Mouse (Mus musculus) spleen, embryonic (tissue): Measurements from ENCODE around the gene Mcm2.

Experiments
- CTCF ChIA-PET: fragments of 350-600 bp; sonication (Branson Sonifier 250); formaldehyde crosslinking; loops from one replicate; lab custom pipeline; 2022; lab: Charles Lee

The Mcm2 gene

DNA sequence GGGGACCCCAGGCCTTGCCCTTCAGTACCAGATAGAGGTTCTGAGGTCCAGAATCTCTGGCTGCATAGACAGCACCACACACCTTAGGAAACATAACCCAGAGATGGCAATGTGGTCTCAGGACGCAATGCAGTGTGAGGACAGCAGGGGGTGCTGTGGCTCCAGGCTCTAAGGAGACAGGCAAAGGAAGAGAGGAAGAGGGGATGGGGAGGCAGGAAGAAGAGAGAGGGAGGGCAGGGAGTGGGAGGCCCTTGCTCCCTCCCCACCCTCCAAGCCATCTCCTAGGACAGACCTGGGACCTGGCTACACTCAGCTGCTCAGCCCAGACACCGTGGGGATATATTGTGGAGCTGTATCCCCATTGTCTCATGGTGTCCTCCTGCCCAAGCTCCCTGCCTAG, 29.0 kb upstream of the Mcm2 start:
- CTCF ChIA-PET = interaction anchor here (0.5 to 1.4 kb wide), 3 partner anchors 16 to 625 kb away, joined by 3 to 5 read pairs (median 3); no protein-coding TSS in a partner anchor

DNA sequence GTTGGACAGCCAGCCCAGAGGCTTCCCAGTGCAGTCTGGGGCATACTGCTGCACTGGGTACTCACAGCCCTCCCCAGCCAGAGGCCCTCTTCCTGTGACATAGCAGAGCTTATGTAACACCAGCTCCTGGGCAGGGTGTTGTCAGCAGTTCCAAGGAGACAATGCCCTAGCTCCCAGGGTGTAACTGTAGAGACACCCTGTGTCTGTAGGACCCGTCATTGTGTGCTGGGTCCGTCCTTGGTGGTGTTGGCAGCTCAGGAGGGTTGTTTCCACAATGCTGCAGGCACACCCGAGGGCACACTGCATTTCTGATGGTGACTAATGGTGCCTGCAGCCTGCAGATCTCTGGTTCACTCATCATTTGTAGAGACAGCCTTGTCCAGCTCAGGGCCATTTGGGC, 28.3 kb upstream of the Mcm2 start:
- CTCF ChIA-PET = interaction anchor here (1.0 to 1.4 kb wide), 2 partner anchors 173 to 625 kb away, joined by 3 read pairs; no protein-coding TSS in a partner anchor

DNA sequence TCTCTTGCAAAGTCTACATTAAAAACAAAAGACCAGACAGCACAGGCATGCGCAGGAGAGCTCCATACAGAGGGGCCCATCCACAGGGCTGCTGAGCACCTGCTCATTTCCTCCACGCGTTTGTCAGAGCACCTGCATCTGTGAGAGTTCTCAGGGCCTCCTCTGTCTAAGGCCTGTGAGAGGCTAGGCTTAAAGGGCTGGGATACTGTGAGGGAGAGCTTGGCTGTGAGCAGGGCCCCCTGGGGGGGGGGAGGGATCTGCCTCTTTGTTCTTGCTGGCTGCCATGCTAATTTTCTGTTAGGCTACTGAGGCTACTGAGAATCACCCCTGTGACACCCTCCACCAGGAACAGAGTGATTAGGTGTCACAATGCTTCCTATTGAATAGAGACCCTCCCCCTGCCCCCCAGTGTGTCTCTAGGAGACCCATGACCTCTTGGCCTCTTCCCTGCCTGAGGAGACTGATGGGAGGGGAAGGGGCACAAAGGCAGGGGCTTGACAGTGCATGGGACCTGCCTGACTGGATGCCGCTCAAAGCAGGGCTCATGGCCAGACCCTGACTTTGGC, 27.1 kb upstream of the Mcm2 start:
- CTCF ChIA-PET = no interaction called here

DNA sequence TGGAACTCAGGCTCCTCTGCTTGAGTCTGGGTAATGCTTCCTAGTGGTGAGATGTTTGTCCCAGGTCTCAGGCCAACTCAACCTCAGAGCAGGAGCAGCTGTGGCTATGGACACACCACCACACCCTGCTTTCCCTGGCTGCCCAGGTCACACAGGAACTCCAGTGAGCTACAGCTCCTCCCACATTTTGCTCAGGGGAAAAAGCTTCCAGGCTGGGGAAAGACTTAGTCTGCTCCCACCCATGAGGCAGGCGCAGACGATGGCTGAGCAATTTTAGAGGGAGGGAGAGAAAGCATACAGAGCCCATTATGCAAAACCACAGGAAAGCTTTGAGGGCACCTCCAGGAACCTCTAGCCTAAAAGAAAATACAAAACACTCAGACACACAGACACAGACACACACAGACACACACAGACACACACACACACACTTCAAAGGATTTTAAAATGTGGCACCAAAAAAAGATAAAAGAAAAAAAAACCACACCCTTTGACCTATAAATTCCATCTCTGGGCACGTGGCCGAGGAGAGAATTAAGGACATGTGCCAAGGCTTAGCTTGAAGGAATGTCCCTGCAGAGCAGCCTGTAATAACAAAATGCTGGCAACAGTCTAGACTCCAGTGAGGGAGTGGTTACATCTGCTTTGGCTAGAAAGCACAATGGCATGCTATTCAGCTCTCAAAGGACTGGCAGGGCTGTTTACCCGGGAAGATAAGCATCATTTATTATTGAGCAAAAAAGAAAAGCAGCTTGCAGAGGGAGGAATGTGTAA, 26.1 kb upstream of the Mcm2 start:
- CTCF ChIA-PET = no interaction called here

DNA sequence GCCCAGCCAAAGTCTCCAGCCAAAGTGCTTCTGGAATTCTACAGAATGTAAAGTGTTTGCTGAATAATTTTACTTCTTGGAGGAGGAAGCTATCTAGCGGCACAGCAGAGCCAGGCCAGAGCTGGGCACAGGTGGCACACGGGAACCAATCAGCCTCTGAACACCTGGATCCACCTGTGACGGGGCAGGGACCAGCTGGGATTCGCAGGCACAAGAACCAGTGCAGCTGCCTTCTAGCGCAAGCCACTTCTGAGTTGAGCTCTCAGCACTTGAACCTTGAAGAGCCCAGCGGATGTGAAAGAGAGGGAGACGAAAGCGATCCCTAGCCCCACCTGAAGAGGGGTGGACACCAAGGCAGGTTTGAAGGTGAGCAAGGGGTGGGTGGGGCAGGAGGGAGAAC, 20.2 kb upstream of the Mcm2 start:
- CTCF ChIA-PET = no interaction called here

DNA sequence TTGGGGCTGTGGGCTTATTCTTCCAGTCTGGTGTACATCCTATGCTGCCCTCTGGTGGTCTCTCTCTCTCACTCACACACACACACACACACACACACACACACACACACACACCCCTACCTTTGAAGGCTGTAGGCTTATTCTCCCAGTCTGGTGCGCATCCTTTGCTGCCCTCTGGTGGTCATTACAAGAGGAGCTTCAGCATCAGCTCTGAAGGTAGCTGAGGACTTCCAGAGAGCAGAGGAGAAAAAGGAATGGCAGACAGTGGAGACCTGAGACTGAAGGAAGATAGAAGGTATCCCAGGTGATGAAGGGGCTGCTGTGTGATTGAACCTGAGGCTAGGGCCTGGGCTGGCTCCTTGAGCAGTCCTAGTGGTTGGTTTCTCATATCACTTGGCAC, 17.6 kb upstream of the Mcm2 start:
- CTCF ChIA-PET = interaction anchor here (0.7 to 0.8 kb wide), 2 partner anchors 328 to 722 kb away, joined by 4 to 8 read pairs; no protein-coding TSS in a partner anchor

DNA sequence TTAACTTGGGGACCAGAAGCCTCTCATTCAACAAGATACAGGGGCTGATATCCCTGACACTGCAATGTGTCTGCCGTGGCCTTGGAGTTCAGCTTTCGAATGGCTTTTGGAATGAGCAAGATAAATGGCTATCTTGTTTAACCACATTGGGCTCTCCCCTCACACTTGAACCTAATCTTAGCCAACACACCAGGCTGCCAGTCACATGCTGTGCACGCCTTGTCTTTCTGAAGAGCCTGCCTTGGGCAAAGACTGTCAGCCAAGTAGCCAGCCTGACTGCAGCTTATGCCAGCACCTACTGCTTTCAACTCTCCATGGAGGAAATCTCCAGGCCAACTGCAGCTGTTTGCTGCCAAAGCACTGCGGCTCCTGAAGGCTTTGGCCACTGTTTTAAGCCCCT, 16.9 kb upstream of the Mcm2 start:
- CTCF ChIA-PET = interaction anchor here (0.7 to 0.8 kb wide), 3 partner anchors 326 to 723 kb away, joined by 3 to 8 read pairs (median 4); no protein-coding TSS in a partner anchor

DNA sequence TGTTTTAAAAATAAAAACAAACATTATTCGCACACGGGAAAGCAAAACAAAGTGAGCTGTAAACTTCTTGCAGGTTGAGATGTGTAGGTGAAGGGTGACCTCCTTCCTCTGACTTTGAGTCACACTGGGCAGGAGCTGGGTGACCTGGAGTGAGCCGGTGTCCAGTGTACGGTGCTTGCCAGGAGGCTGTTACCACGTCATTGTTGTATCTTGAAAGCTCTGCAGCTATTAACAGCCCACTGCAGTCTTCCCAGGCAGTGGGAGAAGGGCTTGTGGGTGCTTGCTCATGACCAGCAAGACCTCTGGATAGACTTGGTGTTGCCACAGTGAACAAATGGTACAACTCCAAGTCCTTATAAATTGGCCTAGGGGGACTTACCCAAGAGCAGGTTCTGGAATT, 16.2 kb upstream of the Mcm2 start:
- CTCF ChIA-PET = no interaction called here

DNA sequence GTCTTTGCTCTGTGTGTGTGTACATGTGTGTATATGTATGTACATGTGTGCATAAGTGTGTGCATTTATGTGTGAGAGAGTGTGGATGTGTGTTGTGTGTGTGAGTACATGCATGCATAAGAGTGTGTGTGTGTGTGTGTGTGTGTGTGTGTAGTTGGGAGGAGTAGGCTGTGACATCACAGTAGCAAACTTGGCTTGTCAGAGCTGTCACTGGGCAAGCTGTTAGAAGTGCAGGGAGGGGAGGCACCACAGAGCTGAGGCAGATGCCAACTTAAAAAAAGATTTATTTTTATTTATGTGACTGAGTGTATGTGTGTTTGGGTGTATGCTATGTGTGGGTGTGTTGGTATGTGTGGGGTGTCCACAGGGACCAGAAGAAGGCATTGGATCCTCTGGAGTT, 14.9 kb upstream of the Mcm2 start:
- CTCF ChIA-PET = no interaction called here

DNA sequence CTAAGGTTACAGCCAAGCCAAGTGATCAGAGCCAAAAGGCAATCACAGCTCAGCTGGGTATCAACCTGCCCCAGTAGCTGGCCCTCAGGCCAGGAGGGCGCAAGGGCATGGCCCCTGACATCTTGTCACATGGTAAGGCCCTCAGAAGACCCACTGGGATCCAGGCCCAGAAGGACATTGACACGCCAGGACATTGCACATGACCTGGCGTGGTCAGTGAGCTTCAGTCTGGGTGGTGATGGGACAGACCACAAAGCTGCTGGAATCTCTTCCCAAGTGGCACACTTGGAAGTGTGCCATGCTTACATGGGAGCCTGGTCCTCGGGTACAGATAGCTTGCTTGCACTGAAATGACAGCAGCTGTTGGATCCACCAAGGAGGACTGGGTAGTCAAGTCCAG, 14.4 kb upstream of the Mcm2 start:
- CTCF ChIA-PET = no interaction called here

DNA sequence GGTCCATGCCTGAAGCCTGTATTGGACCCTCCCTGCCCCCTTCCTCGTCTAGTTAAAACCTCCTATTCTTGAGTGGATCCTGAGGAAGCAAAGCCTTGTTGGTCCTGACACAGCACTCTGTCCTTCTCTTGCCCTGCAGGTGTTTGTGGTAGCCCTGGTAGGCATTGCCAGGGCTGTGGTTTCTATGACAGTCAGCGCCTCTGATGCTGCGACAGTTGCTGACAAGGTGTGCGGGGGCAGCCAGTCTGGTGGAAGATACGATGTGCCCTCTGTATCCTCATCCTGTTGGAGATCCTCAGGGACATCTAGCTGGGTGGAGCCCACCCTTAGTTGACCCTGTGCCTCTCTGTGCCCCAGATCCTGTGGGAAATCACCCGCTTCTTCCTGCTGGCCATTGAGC, 10.6 kb upstream of the Mcm2 start:
- CTCF ChIA-PET = no interaction called here

DNA sequence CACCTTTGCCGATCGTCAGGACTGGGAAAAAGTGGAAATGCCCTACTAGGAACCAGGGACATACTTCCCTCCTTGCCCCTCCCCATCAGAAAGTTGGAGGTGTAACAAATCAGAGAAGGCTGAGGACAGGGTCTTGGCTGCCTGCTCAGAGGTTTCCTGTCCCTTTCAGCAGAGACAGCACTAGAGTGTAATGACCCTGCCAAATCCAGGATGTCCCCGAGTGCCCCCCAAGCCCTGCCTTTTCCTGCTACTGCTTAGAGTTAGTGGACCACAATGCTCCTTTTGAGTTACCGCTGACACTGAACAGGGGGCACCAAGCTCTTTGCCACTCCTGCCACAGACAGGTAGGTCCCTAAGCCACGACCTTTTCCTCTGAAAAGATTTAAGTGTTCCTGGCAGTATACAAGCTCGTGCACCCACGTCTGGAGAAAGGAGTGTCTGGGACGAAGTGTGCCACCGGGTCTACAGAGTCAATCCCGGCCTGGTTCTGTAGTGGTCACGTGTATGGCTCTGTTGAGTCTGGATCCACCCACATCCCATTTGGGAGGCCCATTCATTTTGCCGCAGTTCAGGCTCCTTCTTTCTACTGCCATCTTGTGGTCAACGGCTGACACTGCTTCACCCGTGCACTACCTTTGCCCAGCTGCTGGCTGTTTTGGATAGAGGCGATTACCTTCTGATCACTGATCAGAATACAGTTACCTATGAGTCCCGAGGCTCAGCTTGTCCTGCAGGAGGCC, 8.0 kb upstream of the Mcm2 start:
- CTCF ChIA-PET = interaction anchor here (0.6 to 1.0 kb wide), 2 partner anchors 11 to 22 kb away, joined by 3 to 5 read pairs; no protein-coding TSS in a partner anchor

DNA sequence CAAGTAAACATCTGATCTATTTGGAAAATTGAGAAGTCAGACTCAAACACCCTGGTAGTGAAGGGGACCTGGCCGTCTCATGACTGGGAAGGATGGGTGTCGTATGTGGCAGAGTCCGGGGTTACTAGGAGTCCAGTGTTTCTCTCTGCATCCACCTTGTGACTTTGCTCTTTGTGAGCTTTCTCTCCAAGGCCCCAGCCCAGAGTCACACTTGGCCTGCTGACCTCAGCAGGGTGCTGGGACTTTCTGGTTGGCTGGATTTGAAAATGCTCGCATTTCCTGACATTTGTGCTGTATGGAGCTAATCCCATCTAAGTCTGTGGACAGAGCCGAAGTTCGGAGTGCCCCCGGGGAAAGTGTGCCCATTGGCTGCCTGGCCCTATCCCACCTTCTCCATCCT, 6.5 kb upstream of the Mcm2 start:
- CTCF ChIA-PET = no interaction called here

DNA sequence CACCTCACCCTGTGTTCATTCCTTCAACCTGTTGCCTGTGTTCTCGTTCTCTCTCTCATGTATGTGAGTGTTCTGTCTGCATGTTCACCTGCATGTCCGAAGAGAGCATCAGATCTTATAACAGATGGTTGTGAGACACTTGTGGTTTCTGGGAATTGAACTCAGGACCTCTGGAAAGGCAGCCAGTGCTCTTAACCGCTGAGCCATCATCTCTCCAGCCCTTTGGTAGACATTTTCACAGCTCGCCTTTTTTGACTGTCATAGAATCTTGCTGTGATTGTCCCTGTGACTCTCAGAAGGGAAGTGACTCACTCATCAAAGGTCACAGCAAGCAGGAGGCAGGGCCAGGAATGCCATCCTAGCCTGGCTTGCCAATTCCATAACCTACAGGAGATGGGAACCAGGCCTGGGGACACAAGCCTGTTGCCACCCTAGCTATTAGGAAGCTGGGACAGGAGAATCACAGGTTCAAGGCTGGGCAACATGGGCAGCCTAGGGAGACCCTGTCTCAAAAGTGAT, 5.9 kb upstream of the Mcm2 start:
- CTCF ChIA-PET = no interaction called here

DNA sequence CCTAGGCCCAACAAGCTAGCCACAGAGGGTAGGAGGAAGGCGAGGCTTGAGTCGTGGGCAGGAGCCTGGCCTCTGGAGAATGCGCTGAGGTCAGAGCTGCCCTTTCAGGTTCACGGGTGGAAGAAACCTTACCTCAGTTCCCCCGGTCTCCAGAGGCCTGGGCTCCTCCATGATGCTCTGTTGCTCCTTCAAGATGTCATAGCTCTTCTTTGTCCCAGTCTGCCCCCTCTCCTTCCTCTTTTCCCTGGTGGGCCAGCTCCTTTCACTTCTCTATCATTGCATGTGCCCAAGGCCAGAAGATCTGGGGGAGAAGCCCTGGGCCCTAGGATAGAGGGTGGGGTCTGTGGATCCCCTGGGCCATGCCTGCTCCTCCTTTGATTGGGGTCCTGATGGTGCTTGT, 5.1 kb upstream of the Mcm2 start:
- CTCF ChIA-PET = no interaction called here

DNA sequence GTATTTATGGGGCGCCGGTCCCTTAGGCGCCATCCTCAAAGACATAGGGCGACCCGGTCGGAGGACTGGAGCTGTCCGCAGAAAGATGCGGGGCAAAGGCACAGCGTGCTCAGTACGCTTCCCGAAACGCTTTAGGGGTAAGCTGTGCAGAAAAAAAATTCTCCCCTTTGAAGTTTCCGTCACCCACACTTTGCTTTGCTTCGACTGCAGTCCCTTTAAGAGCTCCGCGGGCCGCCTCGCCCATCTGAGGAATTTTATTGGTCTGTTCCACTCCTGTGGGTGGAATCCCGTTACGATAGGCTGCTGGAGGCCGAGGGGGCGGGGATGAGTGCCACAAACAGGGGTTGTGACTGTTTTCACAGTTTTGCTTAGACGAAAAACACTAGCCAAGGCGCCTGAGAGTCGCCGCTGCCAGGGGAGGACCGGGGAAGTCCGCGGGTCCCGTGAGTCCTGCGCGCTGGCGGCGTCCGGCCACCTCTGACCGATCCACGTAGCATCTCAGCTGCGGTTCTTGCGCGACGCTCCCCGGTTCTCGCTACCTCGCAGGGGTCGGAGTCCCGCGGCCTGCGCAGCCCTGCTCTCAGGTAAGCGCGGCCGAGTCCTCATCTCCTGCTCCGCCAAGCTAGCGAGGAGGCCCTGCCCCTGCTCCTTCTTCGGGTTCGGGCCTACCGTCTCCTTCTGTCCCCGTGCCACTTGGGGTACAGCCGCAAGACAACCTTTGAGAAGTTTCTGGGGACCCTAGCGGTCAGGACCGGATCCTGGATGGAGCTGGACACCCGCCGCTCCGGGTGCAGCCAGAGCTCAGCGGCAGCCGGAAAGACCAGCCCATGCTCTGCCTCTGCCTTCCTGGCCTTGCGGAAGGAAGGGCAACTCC, 3.6 kb upstream of the Mcm2 start, which contains the start of gene Tpra1:
Gene Tpra1 (plus strand): TSS at position 305 of the 874 bp plus-strand sequence.
- CTCF ChIA-PET = no interaction called here

DNA sequence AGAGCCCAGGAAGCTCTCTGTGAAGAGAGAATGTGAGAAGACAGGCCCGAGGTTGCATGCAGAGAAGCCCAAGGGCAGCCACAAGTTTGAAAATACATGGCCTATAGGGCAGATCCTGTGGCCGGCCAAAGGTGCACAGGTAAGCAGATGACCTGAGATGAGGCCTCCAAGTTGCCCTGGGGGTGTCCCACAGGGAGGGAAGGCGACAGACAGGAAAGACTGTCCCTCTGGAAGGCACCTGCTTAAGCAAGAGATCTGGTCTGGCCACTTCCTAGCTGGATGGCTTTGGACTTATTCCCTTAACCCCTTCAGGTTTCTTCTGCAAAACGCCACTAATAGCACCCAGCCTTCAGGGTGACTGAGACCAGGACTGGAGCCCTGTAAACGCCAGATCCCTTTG, 2.9 kb upstream of the Mcm2 start:
- CTCF ChIA-PET = no interaction called here

DNA sequence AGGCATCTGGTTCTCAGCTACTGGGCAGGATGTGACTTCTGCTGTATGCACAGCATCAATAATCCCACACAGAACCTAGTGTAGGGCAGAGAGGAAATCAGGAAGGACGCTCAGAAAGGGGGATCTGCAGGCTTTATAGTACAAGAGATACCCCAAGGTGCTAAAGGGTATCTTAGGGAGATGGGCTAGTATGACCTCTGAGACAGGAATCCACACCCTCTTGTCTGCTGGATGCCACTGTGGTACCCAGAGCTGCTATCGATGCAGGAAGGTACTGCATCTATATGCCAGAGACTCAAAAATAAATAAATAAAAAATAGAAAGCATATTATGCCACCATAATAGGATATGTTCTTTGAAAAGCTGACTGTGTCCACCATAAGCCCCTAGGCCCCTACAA, 1.0 kb upstream of the Mcm2 start:
- CTCF ChIA-PET = interaction anchor here (0.7 kb wide), 1 partner anchor 29 kb away, joined by 3 read pairs; no protein-coding TSS in a partner anchor

DNA sequence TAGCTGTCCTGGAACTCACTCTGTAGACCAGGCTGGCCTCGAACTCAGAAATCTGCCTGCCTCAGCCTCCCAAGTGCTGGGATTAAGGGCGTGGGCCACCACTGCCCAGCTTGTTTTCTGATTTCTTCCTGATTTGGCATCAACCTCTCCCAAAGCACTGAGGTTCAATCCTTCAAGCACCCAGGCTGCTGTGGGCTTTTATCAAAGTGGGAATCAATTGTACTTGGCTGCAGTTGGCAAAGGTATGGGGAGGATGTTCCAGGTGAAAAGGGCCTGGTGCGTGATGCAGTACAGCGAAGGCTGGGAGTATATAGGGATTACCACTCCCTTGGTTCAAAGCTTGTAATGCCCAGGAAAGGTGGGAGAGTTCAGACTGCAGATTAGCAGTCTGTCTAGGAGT, 506 bp upstream of the Mcm2 start:
- CTCF ChIA-PET = no interaction called here

DNA sequence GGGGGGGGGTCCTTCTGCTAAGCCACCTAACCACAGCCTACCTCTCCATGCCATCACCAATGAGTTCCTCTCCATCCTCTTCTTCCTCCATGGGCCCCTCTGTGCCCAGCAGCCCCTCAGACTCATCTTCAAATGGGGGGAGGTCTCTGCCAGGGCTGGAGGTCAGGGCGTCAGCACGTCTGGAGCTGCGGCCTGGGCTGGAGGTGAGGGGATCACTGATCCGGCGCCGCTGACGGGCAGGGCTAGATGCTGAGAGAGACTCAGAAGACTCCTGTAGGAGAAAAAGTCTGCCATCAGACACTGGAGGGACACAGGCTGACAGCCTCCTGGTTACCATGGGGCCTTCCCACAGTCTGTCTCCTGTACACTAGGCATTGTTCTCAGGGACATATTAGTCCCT, 1.3 kb downstream of the Mcm2 start:
- CTCF ChIA-PET = interaction anchor here (0.6 kb wide), 1 partner anchor 741 kb away, joined by 12 read pairs; no protein-coding TSS in a partner anchor

DNA sequence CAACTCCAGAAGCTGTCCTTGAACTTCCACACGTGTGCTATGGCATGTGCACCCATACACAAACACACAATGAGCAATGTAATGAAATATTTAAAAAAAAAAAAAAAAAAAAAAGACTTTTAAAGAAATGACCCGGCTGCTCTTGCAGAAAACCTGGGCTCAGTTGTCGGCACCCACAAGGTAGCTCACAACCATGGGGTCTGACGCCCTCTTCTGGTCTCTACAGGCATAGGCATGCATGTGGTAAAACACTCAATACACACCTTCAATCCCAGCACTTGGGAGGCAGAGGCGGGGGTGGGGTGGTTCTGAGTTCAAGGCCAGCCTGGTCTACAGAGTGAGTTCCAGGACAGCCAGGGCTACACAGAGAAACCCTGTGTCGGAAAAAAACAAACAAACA, 2.6 kb downstream of the Mcm2 start:
- CTCF ChIA-PET = interaction anchor here (1.1 kb wide), 1 partner anchor 11 kb away, joined by 5 read pairs; no protein-coding TSS in a partner anchor
